Mouse (Mus musculus): ENCODE measurements around the gene Gm16181.
A peak's percentile ranks its signal among the peaks of the same experiment; 100 is the strongest.

- TF ChIP-seq CTCF (IDR thresholded peaks at IDR 0.05; ENCODE audit: low read depth, low read length) (peak; percentile 95), POLR2A (IDR thresholded peaks at IDR 0.05; ENCODE audit: extremely low read depth, insufficient read depth, low read length) (no peak)
Observed at GRCm38 (mm10) chr17:35232043-35232442, 11.4 kb downstream of the Gm16181 start.
